Comparison of ENCODE assay signal across 8 mouse cellular contexts in genomic region chr5:64343972-64344700, GRCm38 (mm10).
A peak's percentile ranks its signal among the peaks of the same experiment; 100 is the strongest.
DNase-seq lines count a peak whose midpoint lies in the region; ATAC-seq and TF ChIP-seq lines count a peak whose summit lies in the region.

No protein-coding gene starts in this region.

- no peak overlapping the region for H3K4me2 ChIP-seq in midbrain, embryonic 14.5 days (ENCODE audit: low read length)

- H3K9ac ChIP-seq in midbrain, embryonic 14.5 days (replicated peaks; ENCODE audit: low read length): no peak overlapping the region

- peaks cover 18% of the 10 kb centered on the region for H3K4me1 ChIP-seq in midbrain, embryonic 14.5 days (ENCODE audit: control insufficient read depth, insufficient read depth, low read length)

- peak; percentile 83 to 85 for ATAC-seq in hematopoietic stem cell, adult 5-6 weeks (replicated peaks in 1 of 2; ENCODE audit: insufficient read depth in 1 of 2, low FRiP score in 2 of 2, low TSS enrichment in 1 of 2, low read depth in 1 of 2, poor library complexity in 2 of 2, severe bottlenecking in 2 of 2)
- no peak for ATAC-seq in midbrain, embryonic 14.5 days (ENCODE audit: low FRiP score, low TSS enrichment)

- no peaks in the 10 kb centered on the region for H3K36me3 ChIP-seq in midbrain, embryonic 14.5 days (ENCODE audit: control insufficient read depth, insufficient read depth, low read length)

- H3K27me3 ChIP-seq in midbrain, embryonic 14.5 days (ENCODE audit: control insufficient read depth, insufficient read depth, low read length): no peaks in the 10 kb centered on the region

- DNase-seq in gastrocnemius, adult 2 months: peak; percentile 58
- no peak for DNase-seq in gastrocnemius, postnatal 4 days (ENCODE audit: low spot score in 2 of 2)
- peak; percentile 58 for DNase-seq in brain, adult 2 months (ENCODE audit: low read depth, low spot score)
- peak; percentile 64 for DNase-seq in liver
- peak; percentile 45 for DNase-seq in midbrain, embryonic 14.5 days
- no peak for DNase-seq in T-cell, adult 2 months (ENCODE audit: low spot score)
- DNase-seq in left cerebral cortex, postnatal 25 days (ENCODE audit: low spot score in 2 of 2): no peak

- H3K4me3 ChIP-seq in gastrocnemius, adult 2 months: no peak overlapping the region
- H3K4me3 ChIP-seq in midbrain, embryonic 14.5 days (replicated peaks; ENCODE audit: low read depth, low read length): no peak overlapping the region

- WGBS in midbrain, embryonic 14.5 days: 51% methylated on average over 5 of the region's 5 CpGs

- intact Hi-C loops in gastrocnemius, adult 2 months (cut with DNase I): no loop called here
- intact Hi-C loops in left cerebral cortex, postnatal 25 days (cut with DNase I): no loop called here

- H3K9me3 ChIP-seq in midbrain, embryonic 14.5 days (ENCODE audit: control insufficient read depth, low read length): no peaks in the 10 kb centered on the region

- peak overlapping the region; percentile 68 for H3K27ac ChIP-seq in gastrocnemius, adult 2 months
- peak overlapping the region; percentile 21; the same call in 1 of the 2 replicates for H3K27ac ChIP-seq in midbrain, embryonic 14.5 days (replicated peaks; ENCODE audit: low read depth, low read length)

- TF ChIP-seq CTCF in gastrocnemius, adult 2 months (IDR thresholded peaks at IDR 0.05): peak; percentile 44

Comparison
In these comparisons a context has a peak if more than half of its experiments do, and no peak if none do; other contexts are left out.
1. DNase-seq: peak in gastrocnemius, adult 2 months (single experiment), brain, adult 2 months (single experiment), liver (single experiment) and midbrain, embryonic 14.5 days (single experiment); none in gastrocnemius, postnatal 4 days (0 of 2), T-cell, adult 2 months (single experiment) and left cerebral cortex, postnatal 25 days (0 of 2).